Mouse (Mus musculus) liver, embryonic 13.5 days (tissue): ENCODE results near the gene 4930518I15Rik. TPM values are rescaled to one million over a fixed set of nuclear protein-coding genes. Genes with fewer than 3 reads are reported as not detected.
A peak's percentile ranks its signal among the peaks of the same experiment; 100 is the strongest.

Source experiments
- ATAC-seq: fragments of 200-750 bp; cut with Nextera tagmentation; 2 replicates; pipeline ENCODE4 v1.8.0; 2017; ENCODE audit warnings: low read depth, mild to moderate bottlenecking, moderate number of reproducible peaks, moderate library complexity
- DNase-seq: peaks from one replicate; pipeline ENCODE4 v3.0.0; 2022
- H3K27ac ChIP-seq: fragments of 300-500 bp; sonication (generic); 2 replicates; pipeline ENCODE4 v1.5.1; 2015; ENCODE audit warnings: moderate library complexity, mild to moderate bottlenecking, inconsistent platforms
- H3K27me3 ChIP-seq: fragments of 300-500 bp; sonication (generic); 2 replicates; pipeline ENCODE4 v1.6.1; 2015; ENCODE audit warnings: mild to moderate bottlenecking, inconsistent platforms
- H3K36me3 ChIP-seq: fragments of 300-500 bp; sonication (generic); 2 replicates; pipeline ENCODE4 v1.6.1; 2015; ENCODE audit warnings: mild to moderate bottlenecking, inconsistent platforms
- H3K4me1 ChIP-seq: fragments of 300-500 bp; sonication (generic); replicated peaks from 2 replicates; pipeline ENCODE4 v1.6.1; 2015; ENCODE audit warnings: inconsistent platforms
- H3K4me2 ChIP-seq: fragments of 300-500 bp; sonication (generic); 2 replicates; pipeline ENCODE4 v1.6.1; 2015; ENCODE audit warnings: inconsistent platforms, mild to moderate bottlenecking, moderate library complexity
- H3K4me3 ChIP-seq: fragments of 300-500 bp; sonication (generic); replicated peaks from 2 replicates; pipeline ENCODE4 v1.5.1; 2015; ENCODE audit warnings: mild to moderate bottlenecking, inconsistent platforms
- H3K9ac ChIP-seq: fragments of 300-500 bp; sonication (generic); 2 replicates; pipeline ENCODE4 v1.6.1; 2015; ENCODE audit warnings: mild to moderate bottlenecking, inconsistent platforms
- H3K9me3 ChIP-seq: fragments of 300-500 bp; sonication (generic); replicated peaks from 2 replicates; pipeline ENCODE4 v1.6.1; 2016; ENCODE audit warnings: inconsistent platforms
- WGBS: fragments of 180-500 bp; shearing (Covaris S2); methylation state at CpG from one replicate; pipeline ENCODE4 v1.1.7; 2015; ENCODE audit not compliant: insufficient replicate concordance; 5-methylcytosine and 5-hydroxymethylcytosine counted together
- polyA plus RNA-seq: library from polyadenylated mRNA; unstranded; fragments of >200 nt; fragmentation: Nextera tagmentation; extraction: Ambion mirVana; gene quantifications from 2 replicates; pipeline ENCODE4 v1.2.1, GENCODE M21; 2015

4930518I15Rik gene
- polyA plus RNA-seq, 1 experiment from 2014 or later, result 2.0 TPM

- Histone ChIP-seq H3K36me3 (no peaks in the 10 kb centered on the region), H3K9me3 (no peaks in the 10 kb centered on the region), H3K9ac (no peak overlapping the region), H3K27ac (no peak overlapping the region), H3K27me3 (no peaks in the 10 kb centered on the region), H3K4me2 (no peak overlapping the region), H3K4me3 (no peak overlapping the region), H3K4me1 (peaks cover 6% of the 10 kb centered on the region; the same call in 1 of the 2 replicates)
- ATAC-seq, result no peak
- WGBS, result 33% methylated on average over 5 of the region's 5 CpGs
- no peak for DNase-seq
These were observed 42.9 kb downstream of the 4930518I15Rik start for GRCm38 (mm10) chr2:156814893-156815292.

GRCm38 (mm10) chr2:156814344-156814801 lies 43.4 kb downstream of the 4930518I15Rik start:
- Histone ChIP-seq H3K27me3 (no peaks in the 10 kb centered on the region), H3K9me3 (no peaks in the 10 kb centered on the region), H3K4me3 (no peak overlapping the region), H3K4me1 (peaks cover 6% of the 10 kb centered on the region; the same call in 1 of the 2 replicates), H3K4me2 (no peak overlapping the region), H3K9ac (no peak overlapping the region), H3K27ac (no peak overlapping the region), H3K36me3 (no peaks in the 10 kb centered on the region)
- DNase-seq (no peak), ATAC-seq (no peak)
- WGBS, result 27% methylated on average over 8 of the region's 8 CpGs

- Histone ChIP-seq H3K4me2 (no peak overlapping the region), H3K9me3 (no peaks in the 10 kb centered on the region), H3K9ac (no peak overlapping the region), H3K4me3 (no peak overlapping the region), H3K4me1 (peaks cover 9% of the 10 kb centered on the region), H3K27me3 (no peaks in the 10 kb centered on the region), H3K36me3 (no peaks in the 10 kb centered on the region), H3K27ac (no peak overlapping the region)
- DNase-seq (no peak), ATAC-seq (no peak)
- WGBS, result 59% methylated on average over 5 of the region's 5 CpGs
These were observed 46.2 kb downstream of the 4930518I15Rik start for GRCm38 (mm10) chr2:156811556-156811955.

- Histone ChIP-seq H3K27ac (no peak overlapping the region), H3K9ac (no peak overlapping the region), H3K4me3 (no peak overlapping the region), H3K27me3 (no peaks in the 10 kb centered on the region), H3K9me3 (no peaks in the 10 kb centered on the region), H3K4me1 (peaks cover 9% of the 10 kb centered on the region), H3K36me3 (no peaks in the 10 kb centered on the region), H3K4me2 (no peak overlapping the region)
- no peak for ATAC-seq
- DNase-seq, result no peak
- 94% methylated on average over 10 of the region's 10 CpGs for whole genome bisulfite sequencing
These were observed 47.0 kb downstream of the 4930518I15Rik start for GRCm38 (mm10) chr2:156810716-156811115.

- Histone ChIP-seq H3K9me3 (no peaks in the 10 kb centered on the region), H3K4me3 (no peak overlapping the region), H3K27ac (no peak overlapping the region), H3K36me3 (no peaks in the 10 kb centered on the region), H3K27me3 (no peaks in the 10 kb centered on the region), H3K4me1 (peaks cover 3% of the 10 kb centered on the region), H3K4me2 (no peak overlapping the region), H3K9ac (no peak overlapping the region)
- no peak for ATAC-seq
- peak; percentile 26 for DNase-seq
- 9% methylated on average over 2 of the region's 2 CpGs for WGBS
These were observed 48.2 kb downstream of the 4930518I15Rik start for GRCm38 (mm10) chr2:156809579-156809978.

GRCm38 (mm10) chr2:156806886-156807285 lies 50.9 kb downstream of the 4930518I15Rik start:
- ATAC-seq (no peak), DNase-seq (no peak)
- no peaks in the 10 kb centered on the region for H3K27me3 ChIP-seq
- WGBS, result 53% methylated on average over 6 of the region's 6 CpGs
- H3K27ac ChIP-seq, result no peak overlapping the region
- no peaks in the 10 kb centered on the region for H3K36me3 ChIP-seq
- H3K9ac ChIP-seq, result no peak overlapping the region
- no peak overlapping the region for H3K4me3 ChIP-seq
- H3K9me3 ChIP-seq, result no peaks in the 10 kb centered on the region
- H3K4me2 ChIP-seq, result no peak overlapping the region
- H3K4me1 ChIP-seq, result peaks cover 24% of the 10 kb centered on the region

Other genes starting within 250 kb of the 4930518I15Rik start
- 11.3 and 12.1 TPM in 2 replicates for gene Dlgap4, start 244.2 kb downstream of the 4930518I15Rik start, polyA plus RNA-seq
- gene Myl9, start 82.5 kb downstream of the 4930518I15Rik start, polyA plus RNA-seq, result 58.3 and 60.1 TPM in 2 replicates
- gene Tgif2, start 17.9 kb downstream of the 4930518I15Rik start, polyA plus RNA-seq, result 7.2 and 9.0 TPM in 2 replicates
- gene Rab5if, start 5.2 kb upstream of the 4930518I15Rik start, polyA plus RNA-seq, result 204 and 210 TPM in 2 replicates
- gene Sla2, start 29.2 kb upstream of the 4930518I15Rik start, polyA plus RNA-seq, result 3.1 and 3.3 TPM in 2 replicates
- 41.1 and 45.2 TPM in 2 replicates for gene Ndrg3, start 134.1 kb upstream of the 4930518I15Rik start, polyA plus RNA-seq
- 29.7 and 37.3 TPM in 2 replicates for gene Dsn1, start 149.2 kb upstream of the 4930518I15Rik start, polyA plus RNA-seq
- gene Soga1, start 221.3 kb upstream of the 4930518I15Rik start, polyA plus RNA-seq, result 1.7 and 1.8 TPM in 2 replicates
- not detected in 2 replicates for gene Tldc2, start 229.1 kb upstream of the 4930518I15Rik start, polyA plus RNA-seq